Mouse (Mus musculus) midbrain, embryonic 11.5 days (tissue): ENCODE measurements around the gene Ttc41. TPM values are rescaled to one million over a fixed set of nuclear protein-coding genes. Genes with fewer than 3 reads are reported as not detected.

Source experiments
- ATAC-seq: fragments of 200-750 bp; cut with Nextera tagmentation; 2 replicates; pipeline ENCODE4 v1.8.0; 2017; ENCODE audit warnings: moderate TSS enrichment, moderate library complexity; ENCODE audit not compliant: low FRiP score
- DNase-seq: peaks from one replicate; pipeline ENCODE4 v3.0.0; 2015; ENCODE audit warnings: low spot score; ENCODE audit errors: missing footprints
- H3K27ac ChIP-seq: fragments of 300-500 bp; sonication (generic); 2 replicates; pipeline ENCODE4 v1.5.1; 2014; ENCODE audit warnings: low read depth, low read length
- H3K27me3 ChIP-seq: fragments of 300-500 bp; sonication (generic); 2 replicates; pipeline ENCODE4 v1.6.1; 2014; ENCODE audit warnings: mild to moderate bottlenecking, low read length, moderate library complexity, mixed read lengths; ENCODE audit not compliant: control insufficient read depth, insufficient read depth
- H3K36me3 ChIP-seq: fragments of 300-500 bp; sonication (generic); 2 replicates; pipeline ENCODE4 v1.6.1; 2014; ENCODE audit warnings: mild to moderate bottlenecking, low read length, moderate library complexity, mixed read lengths; ENCODE audit not compliant: control insufficient read depth, insufficient read depth
- H3K4me1 ChIP-seq: fragments of 300-500 bp; sonication (generic); 2 replicates; pipeline ENCODE4 v1.6.1; 2014; ENCODE audit warnings: low read length; ENCODE audit not compliant: control insufficient read depth, insufficient read depth
- H3K4me2 ChIP-seq: fragments of 300-500 bp; sonication (generic); 2 replicates; pipeline ENCODE4 v1.6.1; 2014; ENCODE audit warnings: mild to moderate bottlenecking, moderate library complexity
- H3K4me3 ChIP-seq: fragments of 300-500 bp; sonication (generic); 2 replicates; pipeline ENCODE4 v1.5.1; 2014; ENCODE audit warnings: low read depth, low read length
- H3K9ac ChIP-seq: fragments of 300-500 bp; sonication (generic); 2 replicates; pipeline ENCODE4 v1.6.1; 2014; ENCODE audit warnings: low read length
- H3K9me3 ChIP-seq: fragments of 300-500 bp; sonication (generic); 2 replicates; pipeline ENCODE4 v1.6.1; 2016; ENCODE audit warnings: low read length; ENCODE audit not compliant: control insufficient read depth
- WGBS: fragments of 180-500 bp; shearing (Covaris S2); extraction: QIAGEN DNeasy Blood & Tissue Kit; methylation state at CpG from one replicate; pipeline ENCODE4 v1.1.7; 2014; 5-methylcytosine and 5-hydroxymethylcytosine counted together
- polyA plus RNA-seq: library from polyadenylated mRNA; unstranded; fragments of >200 nt; fragmentation: Nextera tagmentation; extraction: Ambion mirVana; gene quantifications from 2 replicates; pipeline ENCODE4 v1.2.1, GENCODE M21; 2014

Gene Ttc41
- polyA plus RNA-seq, 1 experiment from 2014 or later: 1.9 TPM

DNA sequence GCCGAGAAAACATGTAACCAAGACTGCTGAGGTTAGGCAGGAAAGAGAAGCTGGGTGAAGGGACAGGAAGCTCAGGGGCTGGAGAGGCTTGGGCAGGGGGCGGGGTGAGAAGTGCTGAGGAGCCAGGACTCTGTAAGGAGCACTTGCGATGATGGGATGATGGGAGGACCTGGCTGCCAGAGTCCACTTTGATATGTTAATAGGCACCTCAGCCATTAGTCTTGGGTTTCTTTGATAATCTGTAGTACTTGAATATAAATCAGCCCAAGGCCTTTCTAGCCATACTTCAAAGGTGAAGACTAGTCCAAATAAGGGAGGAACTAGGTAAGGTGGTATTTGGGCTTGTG is 56.7 kb downstream of the Ttc41 start:
- H3K4me1 ChIP-seq: no peaks in the 10 kb centered on the region
- no peak for DNase-seq

DNA sequence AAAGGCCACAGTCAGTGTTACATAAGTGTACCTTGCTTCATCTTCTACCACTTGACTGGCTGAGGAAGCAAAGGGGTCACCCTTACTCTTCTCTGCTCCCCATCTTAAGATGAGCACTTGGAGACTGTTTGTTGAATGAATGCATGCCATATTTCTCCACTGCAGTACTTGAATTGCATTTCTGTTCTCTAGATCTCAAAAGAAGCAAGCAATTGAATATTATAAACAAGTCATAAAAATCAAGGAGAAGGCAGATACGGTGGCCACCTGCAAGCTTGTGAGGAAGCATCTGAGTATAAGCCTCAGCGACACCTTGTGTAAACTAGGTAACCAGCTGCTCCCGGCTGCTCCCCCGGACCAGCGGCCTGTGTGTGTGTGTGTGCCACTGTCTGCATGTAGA is 58.1 kb downstream of the Ttc41 start, which contains the start of gene Gm49358:
Gene Gm49358 (plus strand): TSS at position 301 of the 400 bp plus-strand sequence.
- H3K36me3 ChIP-seq: no peaks in the 10 kb centered on the region
- H3K4me3 ChIP-seq: no peak within 1 kb of the TSS
- ATAC-seq (no peak), DNase-seq (no peak)
- H3K4me1 ChIP-seq: no peaks in the 10 kb centered on the region
- H3K9ac ChIP-seq: no peak within 1 kb of the TSS
- 92% methylated on average over 5 of the region's 5 CpGs for WGBS
- H3K27me3 ChIP-seq: no peaks in the 10 kb centered on the region
- H3K4me2 ChIP-seq: no peak within 1 kb of the TSS
- no peak within 1 kb of the TSS for H3K27ac ChIP-seq
- no peaks in the 10 kb centered on the region for H3K9me3 ChIP-seq

More for the DNA sequence above, 56.7 kb downstream of the Ttc41 start:
- WGBS: 60% methylated on average over 3 of the region's 3 CpGs
- Histone ChIP-seq H3K4me3 (no peak overlapping the region), H3K27me3 (no peaks in the 10 kb centered on the region), H3K9me3 (no peaks in the 10 kb centered on the region), H3K27ac (no peak overlapping the region), H3K36me3 (no peaks in the 10 kb centered on the region), H3K9ac (no peak overlapping the region), H3K4me2 (no peak overlapping the region)
- ATAC-seq: no peak

DNA sequence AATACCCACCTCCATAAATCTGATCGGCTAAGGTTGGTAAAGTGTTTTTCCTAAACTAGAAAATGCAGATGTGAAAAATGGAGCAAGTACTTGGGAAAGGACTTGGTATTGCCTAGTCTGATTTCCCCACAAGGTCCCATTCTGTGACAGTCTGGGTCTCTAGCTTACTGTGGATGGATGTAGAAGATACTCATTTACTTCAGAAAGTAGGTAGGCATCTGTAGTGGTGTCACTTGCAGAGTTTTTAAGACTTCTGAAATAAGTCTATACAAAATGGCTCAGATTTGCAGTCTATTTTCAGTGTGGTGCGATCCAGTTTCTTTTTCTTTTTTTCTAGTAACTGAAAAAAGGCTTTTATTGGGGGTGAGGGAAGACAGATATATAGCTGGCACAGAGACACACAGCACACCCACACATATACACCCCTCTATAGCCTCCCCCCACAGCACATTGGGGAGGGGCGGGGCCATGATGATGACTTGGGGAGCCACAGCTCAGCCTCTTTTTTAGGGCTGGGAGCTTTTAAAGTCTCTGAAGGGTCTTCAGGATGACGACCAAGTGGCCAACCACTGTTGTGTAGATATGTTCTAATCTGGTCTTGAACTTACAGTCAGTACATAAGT is 59.8 kb downstream of the Ttc41 start:
- H3K9me3 ChIP-seq: no peaks in the 10 kb centered on the region
- H3K4me3 ChIP-seq: no peak overlapping the region
- H3K27me3 ChIP-seq: no peaks in the 10 kb centered on the region
- H3K9ac ChIP-seq: no peak overlapping the region
- H3K4me2 ChIP-seq: no peak overlapping the region
- WGBS: 93% methylated on average over 4 of the region's 4 CpGs
- H3K4me1 ChIP-seq: 0 out of 2 replicates have a peak, but pooled peaks cover 4% of the 10 kb centered on the region
- DNase-seq (peak; percentile 67), ATAC-seq (no peak)
- H3K36me3 ChIP-seq: no peaks in the 10 kb centered on the region
- H3K27ac ChIP-seq: no peak overlapping the region

DNA sequence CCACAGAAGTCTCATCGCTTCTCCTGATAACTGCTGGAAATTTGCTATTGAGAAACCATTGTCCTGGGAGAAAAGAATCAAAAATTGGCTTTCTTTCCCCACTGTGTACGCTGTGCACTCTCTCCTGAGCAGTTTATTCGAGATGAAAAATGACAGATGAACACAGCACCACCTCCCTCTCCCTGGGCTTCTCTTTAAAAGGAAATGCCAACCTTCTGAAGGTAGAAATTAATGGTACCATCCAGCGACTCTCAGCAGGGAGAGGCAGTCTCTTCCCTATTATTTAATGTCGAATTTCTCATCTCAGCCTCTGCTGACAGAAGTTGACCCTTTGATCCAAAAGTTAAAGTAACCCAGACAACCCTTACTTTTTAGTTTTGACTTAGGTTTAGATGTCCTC is 63.6 kb downstream of the Ttc41 start:
- no peaks in the 10 kb centered on the region for H3K36me3 ChIP-seq
- no peaks in the 10 kb centered on the region for H3K27me3 ChIP-seq
- H3K9ac ChIP-seq: no peak overlapping the region
- H3K9me3 ChIP-seq: no peaks in the 10 kb centered on the region
- H3K27ac ChIP-seq: no peak overlapping the region
- 76% methylated on average over 5 of the region's 5 CpGs for WGBS
- ATAC-seq (no peak), DNase-seq (peak; percentile 73)
- H3K4me3 ChIP-seq: no peak overlapping the region
- no peak overlapping the region for H3K4me2 ChIP-seq
- H3K4me1 ChIP-seq: 0 out of 2 replicates have a peak, but pooled peaks cover 4% of the 10 kb centered on the region

DNA sequence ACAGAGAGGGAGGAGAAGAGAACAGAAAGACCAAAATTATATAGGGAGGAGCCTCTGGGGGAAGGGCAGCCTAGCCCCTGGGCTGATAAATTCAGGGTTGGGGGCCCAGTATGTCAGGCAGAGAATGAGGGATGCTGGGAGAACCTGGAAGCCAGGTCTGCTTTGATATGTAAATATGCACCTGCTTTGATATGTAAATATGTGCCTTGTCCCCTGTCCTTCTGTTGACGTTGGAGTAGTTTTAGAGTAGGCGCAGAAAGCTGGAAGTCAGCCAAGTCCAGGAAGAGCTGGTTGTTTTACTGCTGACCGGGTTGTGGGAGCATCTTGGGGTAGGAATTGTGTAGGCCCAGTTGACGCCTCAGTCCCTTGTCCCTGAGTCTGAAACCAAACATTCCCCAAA is 64.2 kb downstream of the Ttc41 start:
- H3K4me3 ChIP-seq: no peak overlapping the region
- H3K9ac ChIP-seq: no peak overlapping the region
- H3K36me3 ChIP-seq: no peaks in the 10 kb centered on the region
- H3K4me1 ChIP-seq: 0 out of 2 replicates have a peak, but pooled peaks cover 4% of the 10 kb centered on the region
- H3K9me3 ChIP-seq: no peaks in the 10 kb centered on the region
- no peaks in the 10 kb centered on the region for H3K27me3 ChIP-seq
- no peak overlapping the region for H3K27ac ChIP-seq
- ATAC-seq (no peak), DNase-seq (peak; percentile 75)
- WGBS: 47% methylated on average over 4 of the region's 4 CpGs
- no peak overlapping the region for H3K4me2 ChIP-seq

DNA sequence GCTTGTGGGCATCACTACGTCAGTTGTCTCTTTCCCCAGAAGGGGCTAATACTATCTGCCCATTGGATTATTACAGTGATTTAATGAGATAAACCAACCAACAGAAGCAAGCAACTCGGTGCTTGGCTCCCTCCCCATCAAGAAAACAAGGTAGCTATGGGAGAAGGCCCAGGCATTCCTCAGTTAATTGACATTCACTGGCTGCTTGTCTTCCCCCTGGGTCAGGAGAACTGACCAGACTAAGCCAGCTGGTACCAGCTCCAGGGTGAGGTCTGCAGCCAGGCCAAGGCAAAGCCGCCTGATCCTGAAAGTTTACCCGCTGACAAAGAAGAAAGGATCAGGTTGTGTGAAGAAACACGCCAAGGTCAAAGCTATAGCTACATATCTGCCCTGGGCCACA is 66.1 kb downstream of the Ttc41 start:
- 0 out of 2 replicates have a peak, but pooled peaks cover 4% of the 10 kb centered on the region for H3K4me1 ChIP-seq
- no peaks in the 10 kb centered on the region for H3K9me3 ChIP-seq
- H3K36me3 ChIP-seq: no peaks in the 10 kb centered on the region
- H3K4me2 ChIP-seq: no peak overlapping the region
- H3K27ac ChIP-seq: no peak overlapping the region
- DNase-seq (no peak), ATAC-seq (no peak)
- no peak overlapping the region for H3K4me3 ChIP-seq
- 85% methylated on average over 5 of the region's 5 CpGs for WGBS
- H3K27me3 ChIP-seq: no peaks in the 10 kb centered on the region
- H3K9ac ChIP-seq: no peak overlapping the region

DNA sequence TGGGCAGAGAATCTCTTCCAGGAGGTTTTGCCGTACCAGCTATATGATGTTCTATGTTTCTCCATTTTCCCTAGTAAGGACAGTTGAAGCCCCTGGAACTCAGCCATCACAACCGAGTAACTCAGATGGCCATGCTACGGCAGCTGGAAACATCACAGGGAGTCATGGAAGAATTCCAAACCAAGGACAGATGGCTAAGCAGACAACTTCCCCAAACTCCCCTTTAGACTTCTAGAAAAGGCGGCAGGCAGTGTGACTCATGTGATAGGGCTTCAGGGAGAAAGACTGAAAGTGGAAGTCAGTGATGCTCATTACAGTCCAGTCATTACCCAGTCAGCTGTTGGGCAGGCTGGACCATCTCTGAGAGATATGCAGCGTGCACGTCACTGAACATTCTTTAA is 66.6 kb downstream of the Ttc41 start:
- no peak for DNase-seq
- 83% methylated on average over 6 of the region's 6 CpGs for WGBS

DNA sequence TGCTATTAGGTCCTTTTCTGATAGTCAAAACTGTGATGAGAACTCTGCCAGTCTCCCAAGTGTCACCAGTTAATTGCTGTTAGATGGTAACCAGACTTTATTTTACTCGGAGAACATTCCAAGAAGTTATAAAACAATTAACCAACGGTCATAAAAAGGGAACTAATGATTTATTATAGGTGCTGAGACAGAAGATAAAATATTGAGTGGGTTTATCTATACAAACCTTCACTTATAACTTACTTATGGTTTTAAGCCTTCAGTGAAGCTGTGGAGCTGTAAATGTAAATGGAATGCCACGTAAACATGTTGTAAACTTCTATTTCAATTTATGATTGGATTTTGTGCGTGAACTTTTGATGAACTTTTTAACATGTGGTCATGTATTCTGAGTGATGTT is 67.7 kb downstream of the Ttc41 start:
- Histone ChIP-seq H3K9ac (no peak overlapping the region), H3K27ac (no peak overlapping the region), H3K27me3 (no peaks in the 10 kb centered on the region; the same call in 1 of the 2 replicates), H3K9me3 (no peaks in the 10 kb centered on the region), H3K4me2 (no peak overlapping the region), H3K4me1 (peaks cover 10% of the 10 kb centered on the region), H3K4me3 (no peak overlapping the region), H3K36me3 (no peaks in the 10 kb centered on the region)
- ATAC-seq: no peak
- peak; percentile 51 for DNase-seq
- WGBS: 80% methylated on average over 4 of the region's 4 CpGs

More for the DNA sequence above, 66.6 kb downstream of the Ttc41 start:
- H3K4me1 ChIP-seq: 0 out of 2 replicates have a peak, but pooled peaks cover 4% of the 10 kb centered on the region
- H3K36me3 ChIP-seq: no peaks in the 10 kb centered on the region
- H3K9me3 ChIP-seq: no peaks in the 10 kb centered on the region
- ATAC-seq: no peak
- H3K9ac ChIP-seq: no peak overlapping the region
- H3K4me2 ChIP-seq: no peak overlapping the region
- H3K27ac ChIP-seq: no peak overlapping the region
- H3K4me3 ChIP-seq: no peak overlapping the region
- H3K27me3 ChIP-seq: no peaks in the 10 kb centered on the region

DNA sequence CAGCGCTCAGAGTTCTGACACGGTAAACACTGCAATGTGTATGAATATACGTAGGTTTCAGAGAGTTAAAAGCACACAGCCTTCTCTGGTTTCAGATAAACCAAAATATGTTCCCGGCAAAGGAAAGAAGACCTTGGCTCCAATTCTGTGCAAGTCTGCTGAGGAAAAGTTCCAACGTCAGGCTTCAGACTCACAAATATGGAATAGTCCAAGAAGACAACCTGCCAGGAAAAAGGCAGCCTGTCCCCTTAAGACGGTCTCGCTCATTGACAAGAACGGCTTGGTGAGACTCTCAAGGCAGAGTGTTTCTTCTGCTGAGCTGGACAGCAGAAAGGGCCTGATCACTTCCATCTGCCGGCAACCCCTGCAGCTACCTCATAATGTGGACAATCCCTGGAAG is 70.7 kb downstream of the Ttc41 start:
- H3K9ac ChIP-seq: no peak overlapping the region
- ATAC-seq (no peak), DNase-seq (peak; percentile 31)
- H3K4me2 ChIP-seq: no peak overlapping the region
- H3K27me3 ChIP-seq: peaks cover 9% of the 10 kb centered on the region
- H3K4me1 ChIP-seq: peaks cover 10% of the 10 kb centered on the region
- no peak overlapping the region for H3K27ac ChIP-seq
- 84% methylated on average over 9 of the region's 9 CpGs for WGBS
- no peak overlapping the region for H3K4me3 ChIP-seq
- no peaks in the 10 kb centered on the region for H3K36me3 ChIP-seq
- no peaks in the 10 kb centered on the region for H3K9me3 ChIP-seq
